Mouse (Mus musculus) embryonic facial prominence, embryonic 13.5 days (tissue): ENCODE data around the gene Prss30. TPM values are rescaled to one million over a fixed set of nuclear protein-coding genes. Genes with fewer than 3 reads are reported as not detected.

Experiments used
- ATAC-seq: fragments of 200-750 bp; cut with Nextera tagmentation; 2 replicates; pipeline ENCODE4 v1.8.0; 2017; ENCODE audit warnings: low read depth; ENCODE audit not compliant: insufficient number of reproducible peaks, insufficient read depth, low FRiP score, low TSS enrichment
- H3K27ac ChIP-seq: fragments of 300-500 bp; sonication (generic); 2 replicates; pipeline ENCODE4 v1.5.1; 2015; ENCODE audit warnings: moderate library complexity, mild to moderate bottlenecking, inconsistent platforms
- H3K27me3 ChIP-seq: fragments of 300-500 bp; sonication (generic); 2 replicates; pipeline ENCODE4 v1.6.1; 2015; ENCODE audit warnings: mild to moderate bottlenecking, inconsistent platforms
- H3K36me3 ChIP-seq: fragments of 300-500 bp; sonication (generic); 2 replicates; pipeline ENCODE4 v1.6.1; 2015; ENCODE audit warnings: mild to moderate bottlenecking, inconsistent platforms
- H3K4me1 ChIP-seq: fragments of 300-500 bp; sonication (generic); 2 replicates; pipeline ENCODE4 v1.6.1; 2015; ENCODE audit warnings: inconsistent platforms
- H3K4me2 ChIP-seq: fragments of 300-500 bp; sonication (generic); 2 replicates; pipeline ENCODE4 v1.6.1; 2015; ENCODE audit warnings: moderate library complexity, mild to moderate bottlenecking, inconsistent platforms
- H3K4me3 ChIP-seq: fragments of 300-500 bp; sonication (generic); 2 replicates; pipeline ENCODE4 v1.5.1; 2015; ENCODE audit warnings: mild to moderate bottlenecking, inconsistent platforms
- H3K9ac ChIP-seq: fragments of 300-500 bp; sonication (generic); 2 replicates; pipeline ENCODE4 v1.6.1; 2015; ENCODE audit warnings: mild to moderate bottlenecking, inconsistent platforms
- H3K9me3 ChIP-seq: fragments of 300-500 bp; sonication (generic); 2 replicates; pipeline ENCODE4 v1.6.1; 2016; ENCODE audit warnings: inconsistent platforms
- WGBS: fragments of 180-500 bp; shearing (Covaris S2); methylation state at CpG from one replicate; pipeline ENCODE4 v1.1.7; 2015; ENCODE audit warnings: mixed read lengths; 5-methylcytosine and 5-hydroxymethylcytosine counted together
- polyA plus RNA-seq: library from polyadenylated mRNA; unstranded; fragments of >200 nt; fragmentation: Nextera tagmentation; extraction: Ambion mirVana; gene quantifications from 2 replicates; pipeline ENCODE4 v1.2.1, GENCODE M21; 2015

Gene Prss30
- 0.18 TPM in 1 of 2 replicates, not detected in the other for polyA plus RNA-seq

GRCm38 (mm10) chr17:23980297-23980909 lies at the start of gene Prss30:
Gene Prss30 (minus strand): TSS chr17:23980566.
- 74% methylated on average over 10 of the region's 10 CpGs for WGBS
- no peak within 1 kb of the TSS for H3K27ac ChIP-seq
- ATAC-seq, result no peak
- no peaks in the 10 kb centered on the region for H3K36me3 ChIP-seq
- no peaks in the 10 kb centered on the region for H3K27me3 ChIP-seq
- no peak within 1 kb of the TSS for H3K4me2 ChIP-seq
- H3K9ac ChIP-seq, result no peak within 1 kb of the TSS
- no peaks in the 10 kb centered on the region for H3K4me1 ChIP-seq
- no peaks in the 10 kb centered on the region for H3K9me3 ChIP-seq
- H3K4me3 ChIP-seq, result no peak within 1 kb of the TSS

DNA sequence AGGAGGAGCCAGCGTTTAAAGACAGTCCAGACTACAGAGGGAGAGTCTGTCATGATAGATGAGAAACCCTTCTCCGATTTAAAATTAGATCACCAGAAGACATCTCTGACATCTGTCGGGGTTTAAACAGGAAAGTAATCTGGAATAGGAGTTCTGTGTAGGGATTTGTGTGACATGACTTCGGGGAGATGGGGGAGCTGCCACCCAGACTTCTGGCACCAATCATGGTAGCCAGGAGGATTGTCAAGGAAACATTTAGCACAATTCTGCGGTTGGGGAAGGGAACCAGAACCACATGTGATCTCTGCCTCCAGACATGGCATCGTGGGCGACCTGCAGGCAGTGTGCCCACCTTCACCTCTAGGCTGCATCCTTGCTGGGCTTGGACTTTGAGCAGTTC lies 49.1 kb upstream of the Prss30 start:
- ATAC-seq, result no peak
- H3K9ac ChIP-seq, result no peak overlapping the region
- H3K36me3 ChIP-seq, result no peaks in the 10 kb centered on the region
- H3K4me2 ChIP-seq, result no peak overlapping the region
- 61% methylated on average over 7 of the region's 7 CpGs for WGBS
- H3K4me3 ChIP-seq, result no peak overlapping the region
- peaks cover 3% of the 10 kb centered on the region; the same call in 1 of the 2 replicates for H3K4me1 ChIP-seq
- H3K27me3 ChIP-seq, result peaks cover 3% of the 10 kb centered on the region; the same call in 1 of the 2 replicates
- no peaks in the 10 kb centered on the region for H3K9me3 ChIP-seq
- H3K27ac ChIP-seq, result no peak overlapping the region

DNA sequence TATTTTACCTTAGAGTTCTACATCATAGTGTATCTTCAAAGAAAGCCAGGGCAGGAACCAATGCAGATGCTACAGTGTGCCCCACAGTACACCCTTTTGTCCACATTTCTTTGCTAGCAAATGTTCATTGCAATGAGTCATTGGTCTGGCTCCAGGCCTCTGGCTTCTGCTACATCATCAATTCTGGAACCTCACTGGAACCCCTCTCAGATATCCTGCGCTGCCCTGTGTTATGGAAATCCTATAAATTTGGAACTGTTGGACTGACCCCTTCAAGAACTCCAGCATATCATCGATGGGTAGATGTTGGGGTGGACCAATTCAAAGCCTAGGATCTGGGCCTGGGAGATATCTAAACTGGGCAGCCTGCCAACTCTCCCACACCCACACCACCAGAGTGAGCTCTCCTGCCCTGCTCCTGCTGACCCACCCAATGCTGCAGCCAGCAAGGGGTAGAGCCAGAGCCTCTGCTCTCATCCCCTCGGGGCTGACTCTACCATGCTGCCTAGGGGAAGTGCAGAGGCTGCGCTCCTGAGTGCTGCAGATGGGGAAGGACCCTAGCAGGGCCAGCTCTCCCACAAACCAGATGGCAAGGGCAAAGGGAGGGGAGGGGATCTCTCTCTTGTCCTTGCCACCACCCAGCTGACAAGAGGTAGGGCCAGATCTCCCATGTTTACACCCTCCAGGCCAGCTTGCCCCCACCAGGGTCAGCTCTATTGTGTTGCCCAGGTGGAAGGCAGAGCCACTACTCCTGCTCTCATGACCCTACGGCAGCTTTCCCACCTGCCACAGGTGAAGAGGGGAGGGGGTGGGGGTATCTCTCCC lies 41.2 kb upstream of the Prss30 start:
- Histone ChIP-seq H3K36me3 (no peaks in the 10 kb centered on the region), H3K27me3 (no peaks in the 10 kb centered on the region), H3K4me2 (no peak overlapping the region), H3K9me3 (no peaks in the 10 kb centered on the region), H3K27ac (0 out of 2 replicates have a peak overlapping the region, but pooled peaks have one; percentile 17), H3K4me1 (peaks cover 16% of the 10 kb centered on the region), H3K9ac (no peak overlapping the region), H3K4me3 (no peak overlapping the region)
- no peak for ATAC-seq
- WGBS, result 71% methylated on average over 5 of the region's 5 CpGs

- no peak overlapping the region for H3K9ac ChIP-seq
- H3K4me3 ChIP-seq, result no peak overlapping the region
- no peak for ATAC-seq
- H3K9me3 ChIP-seq, result no peaks in the 10 kb centered on the region
- no peaks in the 10 kb centered on the region for H3K36me3 ChIP-seq
- 45% methylated on average over 6 of the region's 6 CpGs for WGBS
- peaks cover 16% of the 10 kb centered on the region for H3K4me1 ChIP-seq
- H3K27me3 ChIP-seq, result no peaks in the 10 kb centered on the region
- H3K4me2 ChIP-seq, result no peak overlapping the region
- 0 out of 2 replicates have a peak overlapping the region, but pooled peaks have one; percentile 17 for H3K27ac ChIP-seq
Measured at GRCm38 (mm10) chr17:24020696-24021095, 40.3 kb upstream of the Prss30 start.

DNA sequence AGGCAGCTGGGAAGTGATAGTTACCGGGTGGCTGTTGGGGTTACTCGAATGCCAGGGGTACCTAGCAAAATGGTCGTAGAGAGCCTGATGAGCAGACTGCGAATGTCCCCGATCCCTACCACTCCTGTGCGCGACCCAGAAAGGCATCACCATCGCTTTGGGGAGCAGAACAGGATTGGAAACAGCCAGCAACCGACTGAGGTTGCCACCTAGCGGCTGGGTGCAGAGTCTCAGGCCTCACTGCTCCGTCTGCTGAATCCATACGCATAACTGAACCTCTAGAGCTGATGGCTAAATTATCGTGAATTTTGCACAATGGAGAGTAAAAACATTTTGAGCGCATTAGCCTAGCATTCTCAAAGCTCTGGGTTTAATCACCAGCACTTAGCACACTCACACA lies 35.4 kb upstream of the Prss30 start:
- 31% methylated on average over 14 of the region's 14 CpGs for WGBS
- Histone ChIP-seq H3K27me3 (no peaks in the 10 kb centered on the region), H3K36me3 (no peaks in the 10 kb centered on the region), H3K27ac (no peak overlapping the region), H3K9me3 (no peaks in the 10 kb centered on the region), H3K4me1 (0 out of 2 replicates have a peak, but pooled peaks cover 3% of the 10 kb centered on the region), H3K9ac (no peak overlapping the region), H3K4me2 (no peak overlapping the region), H3K4me3 (no peak overlapping the region)
- ATAC-seq, result no peak

- Histone ChIP-seq H3K27me3 (no peaks in the 10 kb centered on the region), H3K4me2 (no peak overlapping the region), H3K27ac (no peak overlapping the region), H3K9ac (no peak overlapping the region), H3K4me1 (no peaks in the 10 kb centered on the region), H3K9me3 (no peaks in the 10 kb centered on the region), H3K36me3 (no peaks in the 10 kb centered on the region), H3K4me3 (no peak overlapping the region)
- no peak for ATAC-seq
- 85% methylated on average over 5 of the region's 5 CpGs for WGBS
Measured at GRCm38 (mm10) chr17:24014433-24014965, 34.1 kb upstream of the Prss30 start.

GRCm38 (mm10) chr17:24012921-24013320 lies 32.6 kb upstream of the Prss30 start:
- no peaks in the 10 kb centered on the region for H3K4me1 ChIP-seq
- WGBS, result 91% methylated on average over 2 of the region's 2 CpGs
- H3K4me2 ChIP-seq, result no peak overlapping the region
- no peak for ATAC-seq
- no peak overlapping the region for H3K4me3 ChIP-seq
- no peak overlapping the region for H3K9ac ChIP-seq
- 0 out of 2 replicates have a peak, but pooled peaks cover 2% of the 10 kb centered on the region for H3K27me3 ChIP-seq
- H3K9me3 ChIP-seq, result no peaks in the 10 kb centered on the region
- no peaks in the 10 kb centered on the region for H3K36me3 ChIP-seq
- no peak overlapping the region for H3K27ac ChIP-seq

DNA sequence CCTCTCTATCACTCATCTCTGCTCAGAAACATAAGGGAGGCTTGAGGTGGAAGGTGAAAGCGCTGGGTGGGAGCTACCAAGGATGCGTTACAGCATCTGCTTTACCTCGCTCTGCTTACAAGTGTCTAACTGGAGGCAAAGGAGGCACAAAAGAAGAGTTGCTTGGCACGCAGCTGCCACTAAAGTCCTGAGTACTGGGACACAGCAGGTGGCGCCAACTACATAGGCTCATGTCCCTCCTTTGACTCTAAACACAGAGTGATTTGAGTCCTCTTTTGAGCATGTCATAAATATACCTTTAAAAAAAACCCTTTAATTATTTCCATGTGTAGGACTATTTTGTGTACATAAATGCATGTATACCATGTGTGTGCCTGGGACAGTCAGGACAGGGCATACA lies 29.3 kb upstream of the Prss30 start:
- H3K27ac ChIP-seq, result no peak overlapping the region
- no peak overlapping the region for H3K4me2 ChIP-seq
- H3K9ac ChIP-seq, result no peak overlapping the region
- no peaks in the 10 kb centered on the region for H3K36me3 ChIP-seq
- no peaks in the 10 kb centered on the region for H3K4me1 ChIP-seq
- 0 out of 2 replicates have a peak, but pooled peaks cover 2% of the 10 kb centered on the region for H3K27me3 ChIP-seq
- no peak overlapping the region for H3K4me3 ChIP-seq
- 57% methylated on average over 5 of the region's 5 CpGs for WGBS
- H3K9me3 ChIP-seq, result no peaks in the 10 kb centered on the region
- no peak for ATAC-seq

GRCm38 (mm10) chr17:24008105-24008504 lies 27.7 kb upstream of the Prss30 start:
- no peaks in the 10 kb centered on the region for H3K9me3 ChIP-seq
- H3K27ac ChIP-seq, result no peak overlapping the region
- H3K4me3 ChIP-seq, result no peak overlapping the region
- 0 out of 2 replicates have a peak, but pooled peaks cover 2% of the 10 kb centered on the region for H3K27me3 ChIP-seq
- no peak overlapping the region for H3K9ac ChIP-seq
- no peak overlapping the region for H3K4me2 ChIP-seq
- no peak for ATAC-seq
- H3K4me1 ChIP-seq, result no peaks in the 10 kb centered on the region
- no peaks in the 10 kb centered on the region for H3K36me3 ChIP-seq
- 77% methylated on average over 4 of the region's 4 CpGs for WGBS

- 72% methylated on average over 1 of the region's 1 CpGs for WGBS
- no peaks in the 10 kb centered on the region for H3K4me1 ChIP-seq
- H3K9me3 ChIP-seq, result no peaks in the 10 kb centered on the region
- ATAC-seq, result no peak
- 0 out of 2 replicates have a peak, but pooled peaks cover 2% of the 10 kb centered on the region for H3K27me3 ChIP-seq
- H3K9ac ChIP-seq, result no peak overlapping the region
- H3K4me2 ChIP-seq, result no peak overlapping the region
- H3K4me3 ChIP-seq, result no peak overlapping the region
- H3K27ac ChIP-seq, result no peak overlapping the region
- H3K36me3 ChIP-seq, result no peaks in the 10 kb centered on the region
Measured at GRCm38 (mm10) chr17:24007391-24007790, 27.0 kb upstream of the Prss30 start.

DNA sequence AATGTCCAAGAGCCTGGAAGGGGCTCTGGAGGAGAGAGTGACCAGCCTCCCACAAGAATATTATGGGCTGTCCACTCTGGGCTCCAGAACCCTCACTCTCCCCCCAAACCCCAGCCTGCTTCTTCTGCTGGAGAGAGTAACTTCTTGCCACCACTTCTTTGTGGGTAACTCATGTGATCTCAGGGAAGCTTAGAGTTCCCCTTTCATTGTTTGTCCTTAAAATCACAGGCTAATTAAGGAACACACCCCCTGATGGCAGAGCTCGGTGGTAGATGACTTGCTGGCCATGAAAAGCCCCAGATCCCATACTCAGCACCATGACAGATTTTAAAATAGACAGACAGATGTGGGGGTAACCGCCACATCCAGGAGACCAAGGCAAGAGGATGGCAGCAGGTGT lies 26.6 kb upstream of the Prss30 start:
- no peak overlapping the region for H3K27ac ChIP-seq
- H3K4me3 ChIP-seq, result no peak overlapping the region
- H3K36me3 ChIP-seq, result no peaks in the 10 kb centered on the region
- WGBS, result 37% methylated on average over 2 of the region's 2 CpGs
- 0 out of 2 replicates have a peak, but pooled peaks cover 2% of the 10 kb centered on the region for H3K27me3 ChIP-seq
- no peak overlapping the region for H3K9ac ChIP-seq
- no peak for ATAC-seq
- no peaks in the 10 kb centered on the region for H3K9me3 ChIP-seq
- no peak overlapping the region for H3K4me2 ChIP-seq
- no peaks in the 10 kb centered on the region for H3K4me1 ChIP-seq
